Mouse (Mus musculus): ENCODE data around the gene Hnrnpk.

GRCm38 (mm10) chr13:58418656-58419055 lies 15.5 kb upstream of the Hnrnpk start:
- TF ChIP-seq CTCF (conservative IDR thresholded peaks at IDR 0.05; ENCODE audit: insufficient read depth, insufficient read length, low read depth, low read length) (no peak), POLR2A (IDR thresholded peaks at IDR 0.05; ENCODE audit: low read depth, low read length) (no peak)
